Mouse (Mus musculus) hindbrain, postnatal 0 days (tissue): ENCODE measurements at regions not wholly inside any gene's neighbourhood (a gene's known extent, or its start where the extent isn't known, plus 50 kb on each side); places are given as distances from the start of the nearest gene placed in this dataset.
A peak's percentile ranks its signal among the peaks of the same experiment; 100 is the strongest.

ENCODE experiments used
- ATAC-seq: fragments of 200-750 bp; cut with Nextera tagmentation; 2 replicates; pipeline ENCODE4 v1.8.0; 2017; ENCODE audit warnings: mild to moderate bottlenecking, moderate TSS enrichment, moderate library complexity
- DNase-seq: peaks from one replicate; pipeline ENCODE4 v3.0.0-alpha.2; 2015; ENCODE audit warnings: low spot score
- H3K27ac ChIP-seq: fragments of 300-500 bp; sonication (generic); 2 replicates; pipeline ENCODE4 v1.5.1; 2014; ENCODE audit warnings: mild to moderate bottlenecking
- H3K27me3 ChIP-seq: fragments of 300-500 bp; sonication (generic); 2 replicates; pipeline ENCODE4 v1.6.1; 2014; ENCODE audit warnings: low read length, mixed read lengths; ENCODE audit not compliant: insufficient read depth
- H3K36me3 ChIP-seq: fragments of 300-500 bp; sonication (generic); 2 replicates; pipeline ENCODE4 v1.6.1; 2014; ENCODE audit warnings: low read length, mixed read lengths; ENCODE audit not compliant: insufficient read depth
- H3K4me1 ChIP-seq: fragments of 300-500 bp; sonication (generic); 2 replicates; pipeline ENCODE4 v1.6.1; 2014; ENCODE audit warnings: antibody characterized with exemption, low read length, mixed read lengths; ENCODE audit not compliant: insufficient read depth
- H3K4me2 ChIP-seq: fragments of 300-500 bp; sonication (generic); 2 replicates; pipeline ENCODE4 v1.6.1; 2014; ENCODE audit warnings: low read depth, mild to moderate bottlenecking, low read length, moderate library complexity, mixed read lengths
- H3K4me3 ChIP-seq: fragments of 300-500 bp; sonication (generic); 2 replicates; pipeline ENCODE4 v1.5.1; 2014; ENCODE audit warnings: low read length
- H3K9ac ChIP-seq: fragments of 300-500 bp; sonication (generic); replicated peaks from 2 replicates; pipeline ENCODE4 v1.6.1; 2014; ENCODE audit warnings: mild to moderate bottlenecking, low read length, moderate library complexity, mixed read lengths
- H3K9me3 ChIP-seq: fragments of 300-500 bp; sonication (generic); 2 replicates; pipeline ENCODE4 v1.6.1; 2016; ENCODE audit warnings: low read length, mixed read lengths
- CTCF ChIP-seq: IDR thresholded peaks from 2 replicates; pipeline ENCODE4 v1.5.1; 2016; ENCODE audit warnings: antibody characterized with exemption, control low read depth, low read depth
- WGBS: fragments of 180-500 bp; shearing (Covaris S2); extraction: QIAGEN DNeasy Blood & Tissue Kit; methylation state at CpG from one replicate; pipeline ENCODE4 v1.1.7; 2014; 5-methylcytosine and 5-hydroxymethylcytosine counted together

DNA sequence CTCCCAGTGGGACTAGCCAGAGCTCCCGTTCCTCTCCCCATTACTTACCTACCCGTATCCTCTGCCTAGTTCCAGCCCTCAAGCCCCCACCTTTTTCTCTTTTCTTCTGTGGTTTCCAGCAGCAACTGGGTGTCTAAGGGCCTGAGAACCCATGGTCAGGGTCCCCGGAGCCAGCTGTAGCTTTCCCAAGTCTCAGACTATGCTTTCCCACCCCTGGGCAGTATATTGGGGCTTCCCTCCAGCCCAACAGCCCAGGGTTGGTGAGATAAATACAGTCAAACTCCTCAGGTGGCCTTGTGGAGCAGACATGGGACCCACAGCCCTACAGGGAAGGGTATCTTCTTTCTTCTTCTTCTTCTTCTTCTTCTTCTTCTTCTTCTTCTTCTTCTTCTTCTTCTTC lies 59.4 kb upstream of the Nova1 start:
- DNase-seq, result no peak
- no peaks in the 10 kb centered on the region for H3K36me3 ChIP-seq
- no peaks in the 10 kb centered on the region for H3K9me3 ChIP-seq
- H3K4me1 ChIP-seq, result no peaks in the 10 kb centered on the region
- H3K9ac ChIP-seq, result no peak overlapping the region
- ATAC-seq, result no peak
- no peak overlapping the region for H3K27ac ChIP-seq
- no peak overlapping the region for H3K4me2 ChIP-seq
- no peaks in the 10 kb centered on the region for H3K27me3 ChIP-seq
- H3K4me3 ChIP-seq, result no peak overlapping the region
- WGBS, result 92% methylated on average over 3 of the region's 3 CpGs
- TF ChIP-seq CTCF, result no peak

DNA sequence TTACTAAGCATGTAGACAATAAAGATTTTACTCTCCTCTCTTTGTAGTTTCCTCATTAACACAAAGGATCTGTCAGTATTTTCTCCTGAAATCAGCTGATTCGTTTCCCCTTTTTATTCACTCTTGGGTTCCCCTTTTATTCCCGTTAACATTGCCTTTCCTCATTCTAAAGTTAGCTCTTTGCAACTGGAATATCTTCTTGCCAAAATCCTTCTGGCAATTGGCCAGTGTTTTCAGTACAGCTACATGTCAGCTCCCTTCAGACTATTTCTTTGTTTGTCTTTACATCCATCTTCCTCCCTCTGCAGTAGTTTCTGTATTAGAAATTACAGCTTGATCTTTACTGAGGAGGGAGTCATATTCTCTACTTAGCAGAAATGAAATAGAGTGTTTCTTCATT lies 51.4 kb upstream of the Nova1 start:
- peak; percentile 82 for DNase-seq
- WGBS, result 17% methylated on average over 2 of the region's 2 CpGs
- H3K9ac ChIP-seq, result no peak overlapping the region
- H3K9me3 ChIP-seq, result no peaks in the 10 kb centered on the region
- no peak overlapping the region for H3K4me3 ChIP-seq
- no peaks in the 10 kb centered on the region for H3K27me3 ChIP-seq
- no peaks in the 10 kb centered on the region for H3K36me3 ChIP-seq
- no peak overlapping the region for H3K4me2 ChIP-seq
- no peak overlapping the region for H3K27ac ChIP-seq
- no peak for TF ChIP-seq CTCF
- H3K4me1 ChIP-seq, result no peaks in the 10 kb centered on the region
- ATAC-seq, result no peak
